Mouse (Mus musculus): ENCODE data around the gene Thap3. TPM values are rescaled to one million over a fixed set of nuclear protein-coding genes. Genes with fewer than 3 reads are reported as not detected.
A peak's percentile ranks its signal among the peaks of the same experiment; 100 is the strongest.

Gene Thap3
- polyA plus RNA-seq, 1 experiment from 2014 or later: 22.2 TPM

GRCm38 (mm10) chr4:151960513-151960854 is 28.3 kb downstream of the Thap3 start:
- no peak for TF ChIP-seq CTCF (IDR thresholded peaks at IDR 0.05; ENCODE audit: low read depth)
- no peak for TF ChIP-seq EP300 (optimal IDR thresholded peaks at IDR 0.05)
- Histone ChIP-seq H3K9ac (ENCODE audit: low read length) (no peak overlapping the region), H3K4me2 (replicated peaks; ENCODE audit: low read depth) (no peak overlapping the region), H3K4me1 (replicated peaks; ENCODE audit: control insufficient read depth, insufficient read depth) (no peaks in the 10 kb centered on the region), H3K4me3 (ENCODE audit: low read depth, low read length) (no peak overlapping the region), H3K27me3 (ENCODE audit: control insufficient read depth, insufficient read depth, low read length) (no peaks in the 10 kb centered on the region), H3K9me3 (ENCODE audit: control insufficient read depth, low read length) (no peaks in the 10 kb centered on the region), H3K36me3 (ENCODE audit: control insufficient read depth, insufficient read depth, low read length) (peaks cover 10% of the 10 kb centered on the region), H3K27ac (replicated peaks) (peak overlapping the region; percentile 65)
- peak; percentile 64 for DNase-seq (ENCODE audit: low spot score)
- peak; percentile 89 for ATAC-seq (ENCODE audit: low FRiP score, low TSS enrichment)
- WGBS: 38% methylated on average over 3 of the region's 3 CpGs

- Histone ChIP-seq H3K27me3 (ENCODE audit: control insufficient read depth, insufficient read depth, low read length) (no peaks in the 10 kb centered on the region), H3K36me3 (ENCODE audit: control insufficient read depth, insufficient read depth, low read length) (peaks cover 8% of the 10 kb centered on the region), H3K27ac (replicated peaks) (peak overlapping the region; percentile 65), H3K4me3 (ENCODE audit: low read depth, low read length) (no peak overlapping the region), H3K9ac (ENCODE audit: low read length) (no peak overlapping the region), H3K9me3 (ENCODE audit: control insufficient read depth, low read length) (no peaks in the 10 kb centered on the region), H3K4me1 (replicated peaks; ENCODE audit: control insufficient read depth, insufficient read depth) (no peaks in the 10 kb centered on the region), H3K4me2 (replicated peaks; ENCODE audit: low read depth) (no peak overlapping the region)
- TF ChIP-seq EP300 (optimal IDR thresholded peaks at IDR 0.05): no peak
- no peak for TF ChIP-seq CTCF (IDR thresholded peaks at IDR 0.05; ENCODE audit: low read depth)
- DNase-seq (ENCODE audit: low spot score): no peak
- no peak; the same call in 1 of the 2 replicates for ATAC-seq (ENCODE audit: low FRiP score, low TSS enrichment)
- WGBS: 88% methylated on average over 11 of the region's 11 CpGs
These were observed 28.8 kb downstream of the Thap3 start for GRCm38 (mm10) chr4:151959849-151960512.

GRCm38 (mm10) chr4:151957584-151958315 is 31.0 kb downstream of the Thap3 start:
- Histone ChIP-seq H3K9me3 (ENCODE audit: control insufficient read depth, low read length) (no peaks in the 10 kb centered on the region), H3K4me3 (ENCODE audit: low read depth, low read length) (no peak overlapping the region), H3K4me1 (replicated peaks; ENCODE audit: control insufficient read depth, insufficient read depth) (no peaks in the 10 kb centered on the region), H3K36me3 (ENCODE audit: control insufficient read depth, insufficient read depth, low read length) (peaks cover 18% of the 10 kb centered on the region), H3K27me3 (ENCODE audit: control insufficient read depth, insufficient read depth, low read length) (no peaks in the 10 kb centered on the region), H3K9ac (ENCODE audit: low read length) (no peak overlapping the region), H3K27ac (replicated peaks) (no peak overlapping the region), H3K4me2 (replicated peaks; ENCODE audit: low read depth) (no peak overlapping the region)
- ATAC-seq (ENCODE audit: low FRiP score, low TSS enrichment): peak; percentile 60
- TF ChIP-seq EP300 (optimal IDR thresholded peaks at IDR 0.05) (no peak), CTCF (IDR thresholded peaks at IDR 0.05; ENCODE audit: low read depth) (no peak)
- no peak for DNase-seq (ENCODE audit: low spot score)
- 75% methylated on average over 9 of the region's 9 CpGs for WGBS

- TF ChIP-seq EP300 (optimal IDR thresholded peaks at IDR 0.05) (no peak), CTCF (IDR thresholded peaks at IDR 0.05; ENCODE audit: low read depth) (no peak)
- DNase-seq (ENCODE audit: low spot score): no peak
- H3K4me1 ChIP-seq (replicated peaks; ENCODE audit: control insufficient read depth, insufficient read depth): no peaks in the 10 kb centered on the region
- no peaks in the 10 kb centered on the region for H3K9me3 ChIP-seq (ENCODE audit: control insufficient read depth, low read length)
- no peak for ATAC-seq (ENCODE audit: low FRiP score, low TSS enrichment)
- peaks cover 25% of the 10 kb centered on the region for H3K36me3 ChIP-seq (ENCODE audit: control insufficient read depth, insufficient read depth, low read length)
- H3K27ac ChIP-seq (replicated peaks): no peak overlapping the region
- H3K4me2 ChIP-seq (replicated peaks; ENCODE audit: low read depth): no peak overlapping the region
- 90% methylated on average over 1 of the region's 1 CpGs for WGBS
- H3K9ac ChIP-seq (ENCODE audit: low read length): no peak overlapping the region
- H3K4me3 ChIP-seq (ENCODE audit: low read depth, low read length): no peak overlapping the region
- no peaks in the 10 kb centered on the region for H3K27me3 ChIP-seq (ENCODE audit: control insufficient read depth, insufficient read depth, low read length)
These were observed 33.0 kb downstream of the Thap3 start for GRCm38 (mm10) chr4:151955791-151956190.

- Histone ChIP-seq H3K4me3 (ENCODE audit: low read depth, low read length) (no peak overlapping the region), H3K36me3 (ENCODE audit: control insufficient read depth, insufficient read depth, low read length) (peaks cover 25% of the 10 kb centered on the region), H3K4me1 (replicated peaks; ENCODE audit: control insufficient read depth, insufficient read depth) (no peaks in the 10 kb centered on the region), H3K9me3 (ENCODE audit: control insufficient read depth, low read length) (no peaks in the 10 kb centered on the region), H3K4me2 (replicated peaks; ENCODE audit: low read depth) (no peak overlapping the region), H3K27me3 (ENCODE audit: control insufficient read depth, insufficient read depth, low read length) (no peaks in the 10 kb centered on the region), H3K27ac (replicated peaks) (no peak overlapping the region), H3K9ac (ENCODE audit: low read length) (no peak overlapping the region)
- DNase-seq (ENCODE audit: low spot score): no peak
- 76% methylated on average over 6 of the region's 6 CpGs for WGBS
- TF ChIP-seq CTCF (IDR thresholded peaks at IDR 0.05; ENCODE audit: low read depth) (no peak), EP300 (optimal IDR thresholded peaks at IDR 0.05) (no peak)
- ATAC-seq (ENCODE audit: low FRiP score, low TSS enrichment): no peak
These were observed 35.6 kb downstream of the Thap3 start for GRCm38 (mm10) chr4:151953209-151953608.
